In the genomic region with DNA sequence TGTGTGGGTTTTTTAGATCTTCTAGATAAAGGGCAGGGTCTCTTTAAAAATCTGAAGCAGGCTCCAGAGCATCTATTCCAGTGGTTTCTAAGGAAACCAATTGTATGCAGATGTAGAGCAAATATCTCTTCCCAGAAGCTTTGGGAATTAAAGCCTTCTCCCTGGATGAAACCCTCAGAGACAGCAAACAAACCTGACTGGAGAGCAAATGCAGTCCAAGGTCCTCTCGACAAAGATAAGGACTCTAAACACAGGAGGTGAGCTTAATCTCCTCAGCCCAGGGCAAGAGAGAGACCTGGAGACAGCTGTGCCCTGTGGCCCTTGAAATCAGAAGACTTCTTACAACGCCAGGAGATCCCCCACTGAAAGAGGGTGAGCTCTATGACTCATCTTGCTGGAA, we compare ENCODE assay signal across 9 mouse cellular contexts. TPM values are rescaled to one million over a fixed set of nuclear protein-coding genes. Genes with fewer than 3 reads are reported as not detected.
DNase-seq lines count a peak whose midpoint lies in the region; ATAC-seq and TF ChIP-seq lines count a peak whose summit lies in the region.
"Had no signal": no experiment of that assay in that cellular context is flagged by ENCODE, and none has a peak within 500 bp of the region (broad histone marks: within the 10 kb centered on the region; RNA-seq: fewer than 3 reads in every experiment).

No protein-coding gene starts in this region.

- peaks cover 74% of the 10 kb centered on the region for H3K79me2 ChIP-seq in liver, adult 2 months (ENCODE audit: control insufficient read depth, insufficient read depth, low read length)

- intact Hi-C loops in left cerebral cortex, postnatal 10 days (cut with DNase I), result no loop called here

- H3K36me3 ChIP-seq in liver, adult 2 months (ENCODE audit: control insufficient read depth, insufficient read depth, low read length), result no peaks in the 10 kb centered on the region
- H3K36me3 ChIP-seq in hindbrain, embryonic 15.5 days, result no peaks in the 10 kb centered on the region
- H3K36me3 ChIP-seq in midbrain, embryonic 10.5 days, result peaks cover 4% of the 10 kb centered on the region; the same call in 1 of the 2 replicates
- H3K36me3 ChIP-seq in kidney, embryonic 16.5 days (ENCODE audit: insufficient read depth, low read length), result no peaks in the 10 kb centered on the region

- no peak for TF ChIP-seq CTCF in liver, adult 2 months (IDR thresholded peaks at IDR 0.05; ENCODE audit: low read depth, low read length)

- no peak for TF ChIP-seq POLR2A in liver, adult 2 months (IDR thresholded peaks at IDR 0.05; ENCODE audit: extremely low read depth, insufficient read depth, low read length)

- H3K4me3 ChIP-seq in liver, adult 2 months (ENCODE audit: insufficient read depth, low read depth, low read length), result no peak overlapping the region
- H3K4me3 ChIP-seq in hindbrain, embryonic 15.5 days, result no peak overlapping the region
- H3K4me3 ChIP-seq in midbrain, embryonic 10.5 days, result no peak overlapping the region
- no peak overlapping the region for H3K4me3 ChIP-seq in kidney, embryonic 16.5 days (ENCODE audit: low read length)

- ATAC-seq in hindbrain, embryonic 15.5 days (ENCODE audit: low FRiP score, low read depth), result no peak
- no peak for ATAC-seq in activated CD4-positive, CD25-positive, alpha-beta regulatory T cell, adult 4 months
- no peak for ATAC-seq in kidney, embryonic 16.5 days (ENCODE audit: low FRiP score, low TSS enrichment)

- peak; percentile 72 for DNase-seq in liver, adult 2 months (ENCODE audit: extremely low read depth, low read depth, low spot score)
- DNase-seq in liver, result no peak
- DNase-seq in midbrain, embryonic 10.5 days (ENCODE audit: low spot score), result no peak
- DNase-seq in ovary, postnatal 14 days (ENCODE audit: low spot score), result no peak
- no peak for DNase-seq in left cerebral cortex, postnatal 10 days (ENCODE audit: extremely low spot score in 1 of 2, low spot score in 2 of 2)
- DNase-seq: thymus, adult 18-20 months had no signal

- H3K4me1 ChIP-seq in liver, adult 2 months (ENCODE audit: control insufficient read depth, insufficient read depth, low read length), result peaks cover 14% of the 10 kb centered on the region
- peaks cover 69% of the 10 kb centered on the region for H3K4me1 ChIP-seq in hindbrain, embryonic 15.5 days (replicated peaks)
- H3K4me1 ChIP-seq in midbrain, embryonic 10.5 days, result peaks cover 91% of the 10 kb centered on the region
- peaks cover 24% of the 10 kb centered on the region for H3K4me1 ChIP-seq in kidney, embryonic 16.5 days (ENCODE audit: insufficient read depth, low read length)

- H3K27ac ChIP-seq in liver, adult 2 months (replicated peaks; ENCODE audit: insufficient read depth, low read depth, low read length), result no peak overlapping the region
- H3K27ac ChIP-seq in hindbrain, embryonic 15.5 days (replicated peaks), result peak overlapping the region; percentile 55
- peak overlapping the region; percentile 49; the same call in 1 of the 2 replicates for H3K27ac ChIP-seq in midbrain, embryonic 10.5 days (replicated peaks)
- no peak overlapping the region for H3K27ac ChIP-seq in kidney, embryonic 16.5 days (ENCODE audit: low read length)

- no peaks in the 10 kb centered on the region for H3K9me3 ChIP-seq in hindbrain, embryonic 15.5 days
- H3K9me3 ChIP-seq in midbrain, embryonic 10.5 days (replicated peaks), result no peaks in the 10 kb centered on the region
- H3K9me3 ChIP-seq in kidney, embryonic 16.5 days (ENCODE audit: low read length), result no peaks in the 10 kb centered on the region

- no peaks in the 10 kb centered on the region for H3K27me3 ChIP-seq in liver, adult 2 months (ENCODE audit: control insufficient read depth, insufficient read depth, low read length)
- H3K27me3 ChIP-seq in hindbrain, embryonic 15.5 days, result no peaks in the 10 kb centered on the region
- H3K27me3 ChIP-seq in midbrain, embryonic 10.5 days (ENCODE audit: low read depth, poor library complexity, severe bottlenecking), result no peaks in the 10 kb centered on the region
- no peaks in the 10 kb centered on the region for H3K27me3 ChIP-seq in kidney, embryonic 16.5 days (ENCODE audit: insufficient read depth, low read length)

- no peak overlapping the region for H3K4me2 ChIP-seq in hindbrain, embryonic 15.5 days
- no peak overlapping the region for H3K4me2 ChIP-seq in kidney, embryonic 16.5 days (replicated peaks; ENCODE audit: low read depth, low read length)

- H3K9ac ChIP-seq in liver, adult 2 months (ENCODE audit: low read depth, low read length), result no peak overlapping the region
- no peak overlapping the region for H3K9ac ChIP-seq in hindbrain, embryonic 15.5 days
- H3K9ac ChIP-seq in kidney, embryonic 16.5 days (replicated peaks; ENCODE audit: low read length), result no peak overlapping the region

- WGBS in liver, adult 2 months, result 15% methylated on average over 2 of the region's 2 CpGs
- WGBS in hindbrain, embryonic 15.5 days, result 23% methylated on average over 2 of the region's 2 CpGs
- 12% methylated on average over 2 of the region's 2 CpGs for WGBS in midbrain, embryonic 10.5 days
- 22% methylated on average over 2 of the region's 2 CpGs for WGBS in kidney, embryonic 16.5 days

RNA-seq across cellular contexts. Expression of a gene that starts 17.4 kb away (rescaled TPM):
- total RNA-seq in liver, adult 2 months (2014; rRNA removed), result 3.0 and 4.1 TPM in 2 replicates
- 5.8 and 6.7 TPM in 2 replicates for polyA plus RNA-seq in liver, adult 2 months (2012; rRNA removed)
- 8.2 and 8.5 TPM in 2 replicates for polyA plus RNA-seq in hindbrain, embryonic 15.5 days (2015; fragmentation: Nextera tagmentation; extraction: Ambion mirVana)
- 6.6 and 9.3 TPM in 2 replicates for polyA plus RNA-seq in midbrain, embryonic 10.5 days (2016; fragmentation: Nextera tagmentation; extraction: Ambion mirVana)
- polyA plus RNA-seq in activated CD4-positive, CD25-positive, alpha-beta regulatory T cell, adult 4 months (2017; shearing (Covaris generic)), result 1 to 10 TPM; 3.1 to 3.3 TPM
- 7.0 and 7.9 TPM in 2 replicates for polyA plus RNA-seq in kidney, embryonic 16.5 days (2015; fragmentation: Nextera tagmentation; extraction: Ambion mirVana)
- 10 to 100 TPM; 26.0 to 26.2 TPM for total RNA-seq in left cerebral cortex, postnatal 10 days (2021)

Comparison
In these comparisons a context has a peak if more than half of its experiments do, and no peak if none do; other contexts are left out.
1. H3K27ac ChIP-seq: peak in hindbrain, embryonic 15.5 days (single experiment) and midbrain, embryonic 10.5 days (single experiment); none in liver, adult 2 months (single experiment) and kidney, embryonic 16.5 days (single experiment).